Mouse (Mus musculus): ENCODE measurements around the gene Adk.

DNA sequence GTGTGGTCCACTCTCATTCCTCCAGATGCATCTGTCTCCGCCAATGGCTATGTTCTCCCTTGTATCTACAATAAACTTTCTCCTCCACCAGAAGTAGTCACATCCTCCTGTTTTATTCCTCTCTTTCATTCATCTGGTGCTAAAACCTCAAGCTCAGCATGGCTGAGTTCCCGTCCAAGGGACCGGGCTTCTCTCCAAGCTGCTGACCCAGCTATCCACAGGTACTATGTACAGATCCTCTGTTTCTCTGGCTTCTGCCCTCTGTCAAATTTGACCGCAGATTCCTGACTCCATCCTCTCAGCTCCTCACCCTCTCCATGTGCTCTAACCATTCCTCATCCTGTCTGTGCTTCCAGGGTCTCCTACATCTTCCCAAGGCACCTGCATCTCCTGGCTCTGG is 406.8 kb downstream of the Adk start:
- TF ChIP-seq CTCF (IDR thresholded peaks at IDR 0.05; ENCODE audit: low read depth): no peak
- TF ChIP-seq EP300 (IDR thresholded peaks at IDR 0.05; ENCODE audit: low read depth): no peak

Measured in heart, postnatal 0 days (tissue).